Mouse (Mus musculus) right cerebral cortex, postnatal 14 days (tissue): ENCODE results near the gene Sel1l.

Experiments used
- DNase-seq: peaks from one replicate; pipeline ENCODE4 v3.0.0; 2022

Sel1l gene

DNA sequence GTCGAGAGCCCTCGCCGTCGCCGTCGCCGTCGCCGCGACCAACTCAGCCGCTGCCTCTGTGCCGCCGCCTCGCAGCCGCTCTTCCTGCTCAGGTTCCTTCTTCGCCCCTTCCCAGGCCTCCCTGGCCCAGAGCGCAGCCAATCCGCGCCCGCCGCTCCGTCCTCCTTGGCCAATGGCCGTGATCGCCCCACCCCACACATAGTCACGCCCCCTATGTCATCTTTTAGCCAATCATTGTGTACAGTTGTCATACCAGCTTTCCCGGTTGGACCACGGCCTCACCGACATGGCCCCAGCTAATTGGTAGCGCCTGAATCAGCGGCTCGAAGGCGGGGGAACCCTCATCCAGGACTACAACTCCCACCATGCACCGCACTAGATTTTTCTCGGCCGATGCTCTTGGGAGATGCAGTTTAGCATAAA, at the start of gene Sel1l:
TSS of gene Sel1l (minus strand) at position 113 of the 423 bp plus-strand sequence.
- DNase-seq, result peak; percentile 96

DNA sequence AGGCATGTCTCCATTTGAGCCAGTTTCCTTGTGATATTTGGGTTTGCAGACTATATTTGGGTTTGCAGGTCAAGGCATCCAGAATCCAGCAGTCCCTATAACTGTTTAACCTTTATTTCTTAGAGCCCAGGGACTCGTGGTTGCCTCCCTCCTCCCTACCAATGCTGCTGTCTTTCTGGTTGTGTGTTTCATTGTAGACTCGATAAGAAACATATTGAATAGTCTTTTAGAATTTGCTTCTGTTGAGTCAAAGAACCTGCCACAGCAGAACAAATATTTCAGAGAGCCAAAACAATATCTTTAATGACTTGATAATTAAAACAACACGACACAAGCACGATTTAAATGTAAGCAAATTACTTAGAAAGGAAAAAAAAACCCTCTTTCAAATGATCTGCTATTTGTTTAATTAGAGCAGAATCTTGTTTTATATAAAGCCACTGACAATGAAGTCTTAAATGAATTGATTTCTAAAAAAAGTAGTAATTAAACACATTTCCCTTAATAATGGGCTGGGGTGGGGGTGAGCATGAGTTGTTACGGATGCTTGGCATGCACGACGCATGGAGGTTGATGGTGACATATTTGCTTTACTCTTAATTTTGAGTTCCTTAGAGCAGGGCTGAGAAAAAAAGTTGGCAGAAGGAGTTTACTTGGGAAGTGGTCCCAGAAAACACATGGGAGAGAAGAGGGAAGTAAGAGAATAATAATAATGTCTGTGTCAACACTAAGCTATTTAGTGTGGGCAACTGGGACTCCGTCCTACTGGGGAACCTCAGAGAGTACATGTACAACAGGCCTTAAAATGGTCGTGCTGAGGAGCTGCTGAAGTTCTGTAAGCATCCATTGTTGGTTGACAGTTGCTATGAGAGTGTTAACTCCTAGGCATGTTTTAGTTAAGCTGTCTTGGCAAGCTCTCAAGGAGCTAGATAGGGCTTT, 43.9 kb upstream of the Sel1l start:
- no peak for DNase-seq

DNA sequence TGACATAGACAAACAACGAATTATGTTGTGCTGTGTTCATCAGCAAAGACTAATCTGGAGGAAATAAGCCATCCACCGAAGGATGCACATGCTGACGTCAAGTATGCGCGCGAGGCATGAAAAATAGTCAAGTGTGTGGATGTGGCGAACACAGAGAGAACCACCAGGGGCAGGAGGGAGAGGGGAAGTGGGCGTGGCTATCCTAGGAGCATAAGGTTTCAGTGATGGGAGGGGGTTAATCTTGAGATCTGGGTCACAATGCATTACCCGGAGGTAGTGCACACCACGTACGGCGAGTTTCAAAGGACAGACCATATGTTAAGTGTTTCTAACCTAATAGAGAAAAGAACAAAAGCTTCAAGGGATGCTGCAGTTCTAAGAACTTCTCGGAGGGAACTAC, 31.5 kb upstream of the Sel1l start:
- DNase-seq, result no peak

DNA sequence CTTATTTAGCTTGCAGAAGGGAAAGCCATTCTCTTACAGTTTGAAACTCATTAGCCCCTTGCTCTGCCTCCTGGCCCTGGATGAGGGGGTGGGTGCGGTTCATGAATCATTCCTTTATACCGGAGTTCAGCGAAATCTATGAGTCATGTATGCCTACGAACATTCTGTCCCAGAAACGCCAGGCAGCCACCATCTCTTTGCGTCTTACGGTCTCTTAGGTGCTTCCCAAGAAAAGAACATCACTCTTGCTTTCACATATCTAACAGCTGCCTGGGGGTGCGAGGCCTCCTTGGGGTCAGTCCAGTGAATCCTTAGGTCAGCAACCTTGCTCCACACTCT, 29.9 kb upstream of the Sel1l start:
- peak; percentile 30 for DNase-seq

DNA sequence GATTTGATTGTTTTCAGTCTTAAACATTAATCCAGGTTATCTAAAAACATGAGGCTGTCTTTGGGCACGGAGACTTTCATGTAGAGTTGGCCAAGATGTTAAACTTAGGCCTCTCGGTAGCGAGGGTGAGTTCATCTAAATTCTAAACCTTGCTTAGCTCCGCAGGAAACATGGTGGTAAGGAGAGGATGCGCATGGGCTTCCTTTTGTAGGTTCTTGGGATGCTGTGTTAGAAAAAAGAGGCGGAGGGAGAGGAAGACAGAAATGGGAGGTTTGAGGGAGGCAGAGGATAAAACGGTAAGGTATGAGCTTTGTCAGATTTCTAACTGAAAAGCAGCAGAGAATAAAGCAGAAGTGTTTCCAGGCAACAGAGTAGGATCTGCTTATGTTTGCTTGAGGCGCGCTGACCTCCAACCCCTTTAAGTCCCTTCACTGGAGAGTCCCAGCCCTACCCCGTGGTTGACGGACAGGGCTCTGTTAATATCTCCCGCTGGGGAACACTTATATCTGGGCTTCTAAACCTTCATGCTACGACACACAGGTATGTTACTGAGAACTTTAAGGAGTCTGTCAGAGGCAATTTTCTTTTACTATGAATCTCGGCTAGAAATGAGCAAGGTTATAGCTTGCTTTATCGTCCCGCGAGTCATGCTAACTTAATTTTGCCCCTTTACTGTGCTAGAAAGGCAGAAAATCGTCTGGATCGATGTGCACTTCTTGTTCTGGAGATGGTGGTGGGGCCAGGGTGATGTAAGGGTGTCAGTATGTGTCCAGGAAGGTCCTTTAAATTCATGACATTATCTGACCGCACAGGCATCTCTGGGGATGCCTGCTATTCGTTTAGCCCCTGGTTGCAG, 29.3 kb upstream of the Sel1l start:
- DNase-seq, result no peak

DNA sequence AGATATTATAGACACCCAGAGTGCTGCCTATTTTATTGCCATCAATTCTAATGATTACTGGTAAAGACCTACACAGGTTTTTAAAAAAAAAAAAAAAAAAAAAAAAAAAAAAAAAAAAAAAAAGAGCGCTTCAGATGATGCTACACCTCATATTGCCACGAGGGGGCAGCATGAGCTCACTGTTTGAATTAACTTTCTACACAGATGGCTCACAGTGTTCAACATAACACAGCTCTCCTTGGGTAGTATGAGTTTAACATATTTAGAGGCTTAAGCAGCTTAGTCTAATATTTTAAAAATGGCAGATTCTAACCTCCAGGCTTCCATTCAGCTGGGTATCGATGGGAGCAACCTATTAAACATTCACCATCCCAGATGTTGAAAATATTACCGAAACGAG, 28.7 kb upstream of the Sel1l start:
- DNase-seq, result peak; percentile 56

DNA sequence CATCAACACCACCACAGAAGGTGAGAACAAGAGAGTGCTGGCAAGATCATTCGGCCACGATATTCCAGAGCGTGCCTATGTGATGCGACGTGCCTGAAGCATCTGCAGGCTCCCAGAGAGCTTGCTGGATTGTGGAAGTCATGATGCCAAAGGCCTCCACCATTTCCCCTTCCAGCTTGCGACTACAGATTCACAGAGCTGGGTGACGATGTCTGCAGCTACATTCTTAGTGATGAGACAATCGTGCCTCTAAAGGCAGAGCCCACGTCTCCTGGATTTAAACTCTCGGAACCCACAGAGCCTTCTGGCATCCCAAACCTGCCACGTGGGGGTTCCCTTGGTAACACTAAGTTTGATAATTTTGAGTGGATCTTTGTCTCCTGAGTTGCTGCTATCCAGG, 21.7 kb upstream of the Sel1l start:
- DNase-seq, result no peak

DNA sequence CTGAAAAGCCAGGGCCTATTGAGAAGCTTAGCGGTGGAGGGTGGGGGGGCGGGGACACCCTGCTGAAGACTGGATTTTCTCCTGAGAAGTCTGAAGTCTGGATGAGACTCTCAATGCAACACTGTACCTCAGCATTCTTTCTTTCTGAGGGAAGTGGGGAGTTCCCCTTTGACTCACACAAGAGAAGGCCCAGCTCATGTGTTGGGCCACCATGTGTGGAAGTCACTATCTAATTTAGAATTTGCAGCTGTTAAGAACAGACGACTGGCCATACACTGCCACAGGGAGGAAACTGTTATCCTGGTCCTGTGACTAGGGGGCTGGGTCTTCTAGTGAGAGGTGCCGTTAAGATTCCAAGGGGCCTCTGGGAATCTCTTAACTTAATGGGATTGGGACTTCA, 20.4 kb upstream of the Sel1l start:
- DNase-seq, result no peak

DNA sequence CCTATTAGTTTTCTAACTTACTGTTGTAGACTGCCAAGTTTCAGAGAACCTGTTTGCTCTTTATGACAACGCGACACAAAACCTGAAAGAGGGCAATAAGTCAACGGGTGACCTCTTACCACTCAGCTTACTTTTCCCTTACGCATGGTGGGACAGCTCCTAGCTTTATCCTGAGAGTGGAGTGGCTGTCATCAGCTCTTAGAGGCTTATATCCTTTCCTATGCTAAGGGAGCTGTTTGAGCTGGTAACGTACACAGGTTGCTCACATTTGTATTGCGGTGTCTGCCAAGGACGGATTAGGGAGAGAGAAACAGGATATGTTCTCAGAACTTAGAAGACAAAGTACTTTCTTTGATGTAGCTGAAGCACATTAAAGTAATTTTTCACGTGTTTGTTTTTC, 5.4 kb upstream of the Sel1l start:
- DNase-seq, result no peak

DNA sequence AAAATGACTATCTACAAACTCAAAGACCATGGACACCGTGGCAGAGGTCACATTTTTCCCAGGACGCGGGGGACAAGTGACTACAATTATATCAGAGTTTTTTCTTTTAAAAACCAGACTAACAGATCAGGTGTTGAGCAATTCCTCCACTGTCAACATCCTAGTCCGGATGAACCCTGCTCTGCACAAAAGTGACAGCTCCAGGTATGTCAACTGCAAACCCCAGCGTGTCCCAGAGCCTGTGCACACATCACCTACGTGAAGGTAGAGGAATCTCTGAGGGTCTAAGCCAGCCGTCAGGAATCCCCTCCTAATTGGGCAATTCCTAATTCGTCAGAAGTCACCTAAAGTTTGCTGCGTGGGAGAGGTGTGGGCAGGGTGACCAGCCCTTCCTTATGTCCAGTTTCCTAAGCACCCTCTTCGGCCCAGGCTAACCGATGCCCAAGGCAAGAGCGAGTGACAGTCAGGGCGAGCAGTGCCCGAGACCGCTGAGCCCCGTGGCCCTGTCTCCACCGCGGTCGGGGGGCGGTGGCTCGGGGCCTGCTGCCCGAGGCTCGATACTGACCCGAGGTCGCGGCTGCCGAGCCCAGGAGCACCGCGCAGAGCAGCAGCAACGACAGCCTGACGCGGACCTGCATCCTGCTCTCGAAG, 438 bp downstream of the Sel1l start:
- DNase-seq, result no peak

DNA sequence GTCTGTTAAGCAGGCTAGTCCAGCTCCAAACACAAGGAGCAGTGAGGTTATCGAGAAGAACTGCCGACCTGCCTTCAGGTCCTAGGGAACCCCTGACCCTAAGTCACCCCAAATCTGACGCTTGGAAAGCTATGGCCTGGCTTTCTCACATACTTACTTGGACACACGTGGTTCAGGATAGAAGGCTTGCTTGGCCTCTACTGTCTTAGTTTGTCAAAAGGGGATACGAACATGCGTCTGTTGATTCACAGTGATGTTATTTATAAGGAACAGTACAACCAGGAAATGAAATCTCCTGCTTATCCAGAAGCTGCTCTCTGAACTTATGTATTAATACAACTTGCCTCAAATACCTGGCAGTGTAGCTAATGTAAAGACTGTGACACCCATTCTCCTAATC, 2.9 kb downstream of the Sel1l start:
- DNase-seq, result no peak

DNA sequence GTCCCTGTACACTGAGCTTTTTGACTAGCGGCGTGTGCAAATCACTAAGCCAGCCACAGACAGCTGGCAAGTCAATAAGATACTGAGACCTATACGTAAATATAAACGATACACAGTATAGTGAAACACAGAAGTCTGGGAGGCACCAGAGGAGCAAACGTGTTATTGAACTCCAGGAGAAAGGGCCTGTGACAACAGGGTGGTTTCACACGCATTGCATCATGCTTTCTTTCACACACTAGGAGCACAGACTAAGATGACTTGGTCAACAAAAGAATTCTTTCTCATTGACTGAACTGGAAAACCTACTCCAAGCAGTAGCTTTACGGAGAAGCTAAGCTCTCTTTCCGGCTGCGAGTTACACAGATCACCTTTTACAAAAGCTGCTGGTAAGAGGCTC, 3.6 kb downstream of the Sel1l start:
- no peak for DNase-seq

DNA sequence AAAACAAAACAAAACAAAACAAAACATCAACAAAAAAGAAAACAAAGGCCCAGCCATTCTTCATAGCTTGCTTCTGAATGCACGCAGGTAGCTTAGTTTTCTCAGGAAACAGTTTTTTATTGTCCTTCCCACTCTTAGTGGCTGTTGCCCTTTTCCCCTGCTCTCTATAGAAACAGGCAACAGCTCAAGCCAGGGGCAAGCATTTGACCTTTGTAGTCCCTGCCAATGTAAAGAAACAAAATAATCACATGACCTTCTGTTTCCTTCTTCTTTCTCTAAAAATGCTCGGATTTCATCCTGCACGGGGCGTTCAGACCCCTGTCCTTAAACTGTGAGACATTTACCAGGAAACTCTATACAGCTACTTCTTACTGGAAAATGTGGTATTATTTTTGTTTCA, 4.4 kb downstream of the Sel1l start:
- no peak for DNase-seq

DNA sequence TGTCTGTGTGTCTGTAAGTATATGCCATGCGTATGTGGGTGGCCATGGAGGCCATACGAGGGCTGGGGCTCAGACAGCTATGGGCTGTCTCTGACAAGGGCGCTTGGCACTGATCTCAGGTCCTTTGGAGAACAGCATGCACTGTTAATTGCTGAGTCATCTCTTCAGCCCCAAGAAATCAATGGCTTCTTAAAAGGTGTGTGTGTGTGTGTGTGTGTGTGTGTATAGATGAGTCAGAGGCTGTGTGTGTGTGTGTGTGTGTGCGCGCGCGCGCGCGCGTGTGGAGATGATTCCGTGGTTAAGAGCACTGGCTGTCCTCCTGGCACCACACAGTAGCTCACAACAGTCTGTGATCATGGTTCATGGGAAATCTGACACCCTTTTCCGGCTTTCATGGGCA, 5.1 kb downstream of the Sel1l start:
- DNase-seq, result no peak

DNA sequence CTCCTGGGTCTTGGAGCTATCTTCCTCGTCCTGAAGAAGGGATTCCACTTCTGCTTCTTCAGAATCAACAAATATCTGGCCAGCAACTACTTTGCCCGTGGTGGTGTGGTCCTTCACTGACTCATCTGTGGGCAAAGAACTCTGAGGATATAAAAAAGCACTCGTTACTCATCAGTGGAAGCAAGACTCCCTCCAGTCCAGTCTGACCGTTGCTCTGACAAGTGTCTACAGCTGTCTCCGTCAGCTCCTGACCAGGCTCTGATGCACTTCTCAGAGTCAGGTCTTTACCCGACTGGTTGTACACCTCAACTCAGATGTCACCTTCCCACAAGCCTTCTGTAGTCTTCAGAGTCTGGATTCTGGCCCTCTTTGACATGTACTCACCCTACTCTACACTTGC, 7.2 kb downstream of the Sel1l start:
- DNase-seq, result no peak

DNA sequence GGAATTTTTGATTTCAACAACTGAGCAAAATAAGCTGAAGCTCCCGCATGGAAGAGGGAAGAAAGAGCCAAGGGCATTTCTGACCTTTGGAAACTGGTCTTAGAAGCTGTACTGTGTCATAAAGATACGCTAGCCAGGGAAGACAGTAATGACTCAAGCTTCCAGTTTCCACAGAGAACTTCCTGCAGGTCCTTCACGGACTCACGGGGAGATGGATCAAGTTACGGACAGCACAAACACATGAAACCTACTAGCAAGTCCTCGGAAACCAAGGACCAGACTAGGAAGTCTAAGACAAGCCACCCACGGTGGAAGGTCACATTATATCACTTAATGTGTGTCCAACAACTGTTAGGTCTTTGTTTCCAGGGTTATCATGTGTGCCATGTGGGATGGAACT, 10.7 kb downstream of the Sel1l start:
- no peak for DNase-seq

DNA sequence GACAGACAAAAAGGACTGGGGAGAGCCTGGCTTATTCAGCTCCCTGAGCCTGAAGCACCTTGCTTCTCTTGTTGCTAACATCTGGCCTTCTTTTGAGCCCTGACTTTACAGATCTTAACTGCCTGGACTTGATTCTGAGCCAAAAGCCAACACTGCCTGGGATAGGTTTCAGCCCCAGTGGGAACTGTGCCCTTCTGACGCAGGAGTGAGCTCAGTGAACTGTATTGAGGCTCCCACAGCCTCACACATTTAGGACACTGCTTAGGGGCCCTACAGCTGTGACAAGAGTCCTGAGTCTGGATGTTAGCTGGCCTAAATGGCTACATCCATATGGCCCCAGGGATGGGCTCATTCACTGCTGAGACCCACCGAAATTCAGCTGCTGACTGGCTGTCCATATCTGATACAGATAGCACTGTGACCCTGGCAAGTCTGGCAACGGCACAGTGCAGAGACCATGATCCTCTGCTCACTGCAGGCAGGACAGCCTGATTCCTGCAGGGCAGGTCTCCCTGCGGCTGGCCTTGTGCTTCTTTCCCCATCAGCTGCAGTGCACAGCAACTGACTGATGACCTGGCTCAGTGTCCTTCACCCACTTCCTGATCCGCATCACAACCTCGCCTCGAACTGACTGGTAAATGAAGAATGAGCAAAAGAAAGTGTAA, 11.4 kb downstream of the Sel1l start:
- DNase-seq, result no peak

DNA sequence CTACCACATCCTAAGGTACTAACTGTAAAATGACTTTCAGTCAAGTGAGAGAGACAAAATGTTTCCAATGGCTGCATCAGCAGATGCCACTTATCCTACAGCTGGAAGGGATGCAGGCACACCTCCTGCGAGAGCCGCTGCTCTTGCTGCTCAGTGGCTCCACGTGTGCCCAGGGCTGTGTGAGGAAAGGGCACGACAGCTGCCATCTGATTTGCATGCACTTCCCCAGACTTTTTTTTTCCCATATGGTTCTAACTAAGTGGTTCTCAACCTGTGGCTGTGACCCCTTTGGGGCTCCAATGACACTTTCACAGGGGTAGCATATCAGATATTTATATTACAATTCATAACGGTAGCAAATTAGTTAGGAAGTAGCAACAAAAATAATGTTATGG, 15.0 kb downstream of the Sel1l start:
- no peak for DNase-seq

DNA sequence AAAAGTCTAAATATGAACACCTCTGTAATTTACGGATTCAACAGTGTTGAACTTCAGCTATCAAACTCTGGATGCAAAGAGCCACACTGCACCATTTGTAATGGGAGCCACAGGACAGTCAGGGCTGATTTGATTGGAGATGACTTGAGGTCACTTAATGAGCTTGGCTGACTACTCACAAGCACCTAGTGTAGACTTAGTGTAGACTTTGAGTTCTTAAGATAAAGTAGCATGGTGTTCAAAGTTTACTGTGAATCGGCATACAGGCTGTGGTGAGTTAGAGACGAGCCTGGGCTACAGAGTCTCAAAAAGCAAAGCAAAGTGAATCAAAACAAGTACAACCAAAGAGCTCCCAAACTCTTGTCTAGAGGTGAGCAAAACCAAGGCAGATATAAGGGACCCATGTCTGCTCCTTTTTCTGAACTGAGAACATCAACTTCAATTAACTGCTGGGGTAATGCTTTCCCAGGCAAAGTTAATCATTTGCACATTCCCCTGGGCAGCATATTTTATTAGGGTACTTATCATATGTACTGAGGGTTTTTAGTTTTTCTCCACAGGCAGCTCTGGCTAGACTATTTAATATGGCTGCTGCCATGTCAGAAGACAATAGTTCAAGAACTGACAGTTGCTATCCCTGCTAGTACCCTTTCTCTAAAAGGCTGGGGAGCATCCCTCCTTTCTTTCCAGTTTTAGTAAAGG, 15.6 kb downstream of the Sel1l start:
- no peak for DNase-seq

DNA sequence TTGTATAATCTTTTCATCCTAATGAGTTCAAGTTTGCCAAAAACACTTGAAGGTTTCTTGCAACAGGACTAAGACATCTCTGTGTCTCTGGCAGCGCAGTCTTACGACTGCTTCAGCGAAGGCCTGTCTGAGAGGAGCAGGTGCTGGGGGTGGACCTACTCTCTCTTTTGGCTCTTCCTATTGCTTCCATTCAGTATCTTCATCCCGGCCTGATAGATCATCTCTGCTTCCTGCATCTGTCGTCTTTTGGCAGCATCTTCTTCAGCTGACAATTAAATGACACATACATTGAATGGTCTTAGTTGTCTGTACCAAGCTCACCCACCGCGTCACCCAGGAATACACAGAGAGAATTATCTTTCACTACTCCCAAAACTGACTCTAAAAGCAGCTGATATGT, 17.5 kb downstream of the Sel1l start:
- DNase-seq, result no peak

DNA sequence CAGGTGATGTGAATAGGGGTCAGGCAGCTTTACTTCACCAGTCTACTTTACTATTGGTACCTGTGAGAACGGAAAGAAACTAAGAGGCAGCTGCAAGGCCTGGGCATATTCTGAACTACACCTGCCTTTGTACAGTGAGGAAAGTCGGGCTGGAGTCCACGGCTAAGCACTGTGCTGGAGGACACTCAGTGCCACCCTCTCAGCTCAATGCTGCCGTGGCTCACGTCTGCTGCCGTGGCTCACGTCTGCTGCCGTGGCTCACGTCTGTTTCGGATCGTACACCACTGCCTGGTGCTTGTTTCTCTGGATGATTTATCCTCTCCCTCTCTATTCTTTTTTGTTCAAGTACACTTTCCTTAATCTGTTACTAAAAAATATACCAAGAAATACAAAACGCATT, 28.5 kb downstream of the Sel1l start:
- DNase-seq, result no peak

DNA sequence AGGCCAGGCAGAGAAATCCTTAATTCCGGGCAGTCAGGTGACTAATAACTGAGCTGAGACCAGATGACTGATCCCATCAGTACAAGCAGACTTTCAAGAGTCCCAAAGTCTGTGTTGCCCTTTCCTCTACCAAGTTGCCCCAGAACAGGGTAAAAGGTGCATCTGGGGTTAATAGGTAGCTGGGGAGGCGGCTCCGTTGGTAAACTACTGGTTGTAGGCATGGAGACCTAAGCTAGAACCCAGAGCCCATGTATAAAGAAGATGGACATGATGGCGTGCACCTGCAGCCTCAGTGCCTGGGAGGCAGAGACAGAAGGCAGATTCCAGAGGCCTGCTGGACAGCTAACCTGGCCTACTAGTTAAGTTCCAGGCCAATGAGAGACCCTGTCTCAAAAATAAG, 30.2 kb downstream of the Sel1l start:
- DNase-seq, result no peak
